Mouse (Mus musculus) hindbrain, embryonic 11.5 days (tissue): ENCODE measurements at regions not wholly inside any gene's neighbourhood (a gene's known extent, or its start where the extent isn't known, plus 50 kb on each side); places are given as distances from the start of the nearest gene placed in this dataset.

ENCODE experiments used
- ATAC-seq: fragments of 200-750 bp; cut with Nextera tagmentation; 2 replicates; pipeline ENCODE4 v1.8.0; 2017; ENCODE audit warnings: mild to moderate bottlenecking, moderate TSS enrichment, moderate library complexity; ENCODE audit not compliant: low FRiP score
- DNase-seq: peaks from one replicate; pipeline ENCODE4 v3.0.0-alpha.2; 2015; ENCODE audit warnings: low spot score
- H3K27ac ChIP-seq: fragments of 300-500 bp; sonication (generic); 2 replicates; pipeline ENCODE4 v1.5.1; 2014; ENCODE audit warnings: mild to moderate bottlenecking, low read depth, low read length
- H3K27me3 ChIP-seq: fragments of 300-500 bp; sonication (generic); 2 replicates; pipeline ENCODE4 v1.6.1; 2014; ENCODE audit warnings: mild to moderate bottlenecking, low read length, moderate library complexity, mixed read lengths; ENCODE audit not compliant: control insufficient read depth, insufficient read depth
- H3K36me3 ChIP-seq: fragments of 300-500 bp; sonication (generic); 2 replicates; pipeline ENCODE4 v1.6.1; 2014; ENCODE audit warnings: mild to moderate bottlenecking, low read length, moderate library complexity, mixed read lengths; ENCODE audit not compliant: control insufficient read depth, insufficient read depth
- H3K4me1 ChIP-seq: fragments of 300-500 bp; sonication (generic); replicated peaks from 2 replicates; pipeline ENCODE4 v1.6.1; 2014; ENCODE audit warnings: low read length, mixed read lengths; ENCODE audit not compliant: control insufficient read depth, insufficient read depth
- H3K4me2 ChIP-seq: fragments of 300-500 bp; sonication (generic); replicated peaks from 2 replicates; pipeline ENCODE4 v1.6.1; 2014; ENCODE audit warnings: mild to moderate bottlenecking, low read depth, low read length
- H3K4me3 ChIP-seq: fragments of 300-500 bp; sonication (generic); 2 replicates; pipeline ENCODE4 v1.5.1; 2014; ENCODE audit warnings: low read depth, low read length
- H3K9ac ChIP-seq: fragments of 300-500 bp; sonication (generic); 2 replicates; pipeline ENCODE4 v1.6.1; 2014; ENCODE audit warnings: low read depth, low read length
- H3K9me3 ChIP-seq: fragments of 300-500 bp; sonication (generic); 2 replicates; pipeline ENCODE4 v1.6.1; 2016; ENCODE audit warnings: low read length; ENCODE audit not compliant: control insufficient read depth
- WGBS: fragments of 180-500 bp; shearing (Covaris S2); extraction: QIAGEN DNeasy Blood & Tissue Kit; methylation state at CpG from one replicate; pipeline ENCODE4 v1.1.7; 2014; 5-methylcytosine and 5-hydroxymethylcytosine counted together

DNA sequence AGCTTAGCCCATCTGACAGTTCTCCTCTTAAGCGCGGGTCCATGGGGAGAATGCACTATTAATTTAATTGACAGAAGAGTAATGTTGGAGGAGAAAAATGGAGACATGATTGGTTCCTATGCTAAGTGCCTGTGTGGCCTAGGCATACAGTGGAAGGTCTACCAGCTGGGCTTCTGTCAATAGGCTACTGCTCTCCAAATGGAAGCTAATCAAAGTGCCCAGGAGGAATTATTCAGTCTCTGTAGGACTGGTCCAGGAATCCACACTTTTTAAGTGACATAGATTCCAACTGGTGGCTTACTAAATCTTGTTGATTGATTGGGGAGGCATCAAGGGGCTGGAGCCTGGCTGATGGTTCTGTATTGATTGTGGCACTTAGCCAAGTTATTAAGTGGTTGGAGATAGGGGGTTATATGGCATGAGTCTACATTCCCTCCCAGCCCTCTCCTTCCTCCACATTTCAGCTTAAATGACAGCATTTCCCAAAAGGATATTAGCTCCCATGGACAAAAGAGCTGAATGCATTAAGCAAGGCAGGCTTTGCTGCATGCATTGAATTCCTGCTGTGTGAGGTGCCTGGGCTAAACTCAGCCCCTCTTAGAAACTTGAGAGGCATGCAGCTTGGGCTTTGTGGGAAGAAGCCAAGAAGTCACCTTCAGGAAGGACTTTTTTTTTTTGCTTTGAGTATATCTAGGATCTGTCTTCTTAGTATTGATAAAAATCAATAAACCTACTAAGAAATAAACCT is 75.0 kb upstream of the Pirt start:
- no peak overlapping the region for H3K4me3 ChIP-seq
- H3K9ac ChIP-seq = no peak overlapping the region
- no peaks in the 10 kb centered on the region for H3K9me3 ChIP-seq
- no peak overlapping the region for H3K4me2 ChIP-seq
- no peak overlapping the region for H3K27ac ChIP-seq
- no peaks in the 10 kb centered on the region; the same call in 1 of the 2 replicates for H3K4me1 ChIP-seq
- no peaks in the 10 kb centered on the region for H3K36me3 ChIP-seq
- DNase-seq = peak; percentile 27
- peak; percentile 63 for ATAC-seq
- H3K27me3 ChIP-seq = no peaks in the 10 kb centered on the region
- 58% methylated on average over 2 of the region's 2 CpGs for WGBS

DNA sequence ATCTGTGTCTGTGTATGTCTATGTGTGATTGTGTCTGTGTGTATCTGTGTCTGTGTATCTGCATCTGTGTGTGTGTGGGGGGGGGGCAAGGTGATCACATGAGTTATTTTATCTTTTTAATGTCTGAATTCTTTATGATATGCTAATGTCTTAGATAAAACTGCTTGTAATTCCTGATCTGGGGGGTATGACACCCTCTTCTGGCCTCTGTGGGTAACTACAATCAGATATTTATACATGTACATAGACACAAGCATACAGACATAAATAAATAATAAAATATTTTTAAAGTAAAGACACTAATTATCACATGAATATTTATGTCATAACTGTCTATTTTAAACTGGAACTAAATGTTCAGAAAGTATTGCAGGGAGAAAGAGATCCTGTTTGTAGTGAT is 66.5 kb upstream of the Pirt start:
- Histone ChIP-seq H3K27ac (no peak overlapping the region), H3K4me3 (no peak overlapping the region), H3K36me3 (no peaks in the 10 kb centered on the region), H3K4me2 (no peak overlapping the region), H3K9me3 (no peaks in the 10 kb centered on the region), H3K4me1 (no peaks in the 10 kb centered on the region), H3K9ac (no peak overlapping the region), H3K27me3 (no peaks in the 10 kb centered on the region)
- DNase-seq = no peak
- ATAC-seq = no peak

DNA sequence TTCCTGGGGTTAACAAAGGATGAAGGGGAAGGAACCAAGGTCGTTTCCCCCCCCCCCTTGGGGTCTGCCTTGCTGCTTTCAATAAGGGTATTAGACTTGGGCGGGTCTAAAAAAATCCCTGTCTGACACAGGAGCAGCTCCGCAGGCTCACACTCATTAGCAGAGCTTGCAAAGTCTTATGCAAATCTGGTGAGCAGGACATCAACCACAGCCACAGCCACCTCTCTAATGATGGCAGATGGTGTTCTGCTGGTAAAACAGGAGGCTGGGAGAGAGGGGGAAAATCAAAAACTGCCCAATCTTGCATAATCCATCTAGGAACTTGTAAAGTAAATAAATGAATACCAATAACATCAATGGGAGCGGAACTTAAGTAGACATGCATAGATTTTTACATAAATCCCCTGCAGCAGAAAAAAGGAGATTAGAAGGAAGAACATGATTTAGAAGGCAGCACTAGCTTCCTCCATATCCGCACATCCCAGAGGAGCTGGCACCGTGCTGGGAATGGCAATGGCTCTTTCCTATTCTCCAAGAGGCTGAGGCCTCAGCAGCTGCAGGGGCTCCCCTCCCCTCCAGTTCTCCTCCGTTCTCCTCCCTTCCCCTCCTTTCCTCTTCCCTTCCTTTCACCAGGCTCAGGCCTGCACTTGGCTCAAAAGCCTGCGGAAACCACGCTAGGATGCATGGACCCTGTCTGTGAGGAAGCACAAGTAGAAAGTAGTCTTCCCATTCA is 65.6 kb upstream of the Pirt start:
- Histone ChIP-seq H3K4me2 (no peak overlapping the region), H3K27ac (peak overlapping the region; percentile 3; the same call in 1 of the 2 replicates), H3K4me3 (no peak overlapping the region), H3K36me3 (no peaks in the 10 kb centered on the region), H3K27me3 (no peaks in the 10 kb centered on the region), H3K4me1 (no peaks in the 10 kb centered on the region), H3K9me3 (no peaks in the 10 kb centered on the region), H3K9ac (no peak overlapping the region)
- DNase-seq (peak; percentile 31), ATAC-seq (peak; percentile 59)
- whole genome bisulfite sequencing = 31% methylated on average over 9 of the region's 9 CpGs
